Mouse (Mus musculus) CH12F3 (cell line): ENCODE measurements around the gene Fig4.

Experiments used
- in situ Hi-C: fragments of 300-500 bp; cut with MboI; formaldehyde crosslinking; loops from 2 replicates; pipeline ENCODE4 v1.14.3; 2020; ENCODE audit warnings: low sequenced_read_pairs

The Fig4 gene

GRCm38 (mm10) chr10:41150496-41150895 is 152.6 kb downstream of the Fig4 start:
- in situ Hi-C loops, result no loop called here

- in situ Hi-C loops, result no loop called here
Measured at GRCm38 (mm10) chr10:41149307-41149706, 153.8 kb downstream of the Fig4 start.

DNA sequence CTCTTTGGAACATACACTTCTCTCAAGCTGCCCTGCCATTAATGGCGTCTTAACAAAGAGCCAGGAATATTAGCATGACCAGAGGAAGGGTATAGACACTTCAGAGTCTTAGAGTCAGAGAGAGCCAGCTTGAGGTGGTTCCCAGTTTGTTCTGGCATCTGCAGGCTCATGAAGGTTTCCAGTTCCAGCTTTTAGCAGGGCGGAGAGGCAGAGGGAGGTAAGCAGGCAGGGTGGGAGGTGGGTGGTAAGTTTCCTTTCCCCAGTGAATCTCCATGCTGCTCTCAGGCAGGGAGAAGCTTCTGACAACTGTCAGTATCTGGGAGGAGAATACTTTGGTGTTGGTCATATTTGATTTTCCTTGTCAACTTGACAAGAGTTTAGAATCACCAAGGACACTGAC is 156.9 kb downstream of the Fig4 start:
- in situ Hi-C loops, result no loop called here
